Mouse (Mus musculus) limb, embryonic 12.5 days (tissue): ENCODE data around the gene Nrarp. TPM values are rescaled to one million over a fixed set of nuclear protein-coding genes. Genes with fewer than 3 reads are reported as not detected.

ENCODE experiments used
- ATAC-seq: fragments of 200-750 bp; cut with Nextera tagmentation; 2 replicates; pipeline ENCODE4 v1.8.0; 2017; ENCODE audit warnings: low read depth, moderate TSS enrichment; ENCODE audit not compliant: insufficient number of reproducible peaks, insufficient read depth, low FRiP score, low TSS enrichment
- H3K27ac ChIP-seq: fragments of 300-500 bp; sonication (generic); 2 replicates; pipeline ENCODE4 v1.5.1; 2016; ENCODE audit warnings: mild to moderate bottlenecking, moderate library complexity
- H3K27me3 ChIP-seq: fragments of 300-500 bp; sonication (generic); 2 replicates; pipeline ENCODE4 v1.6.1; 2016; ENCODE audit warnings: mild to moderate bottlenecking, moderate library complexity
- H3K36me3 ChIP-seq: fragments of 300-500 bp; sonication (generic); 2 replicates; pipeline ENCODE4 v1.6.1; 2016; ENCODE audit warnings: mild to moderate bottlenecking, moderate library complexity
- H3K4me1 ChIP-seq: fragments of 300-500 bp; sonication (generic); replicated peaks from 2 replicates; pipeline ENCODE4 v1.6.1; 2016
- H3K4me2 ChIP-seq: fragments of 300-500 bp; sonication (generic); 2 replicates; pipeline ENCODE4 v1.6.1; 2016; ENCODE audit warnings: mild to moderate bottlenecking, moderate library complexity
- H3K4me3 ChIP-seq: fragments of 300-500 bp; sonication (generic); replicated peaks from 2 replicates; pipeline ENCODE4 v1.5.1; 2016; ENCODE audit warnings: mild to moderate bottlenecking
- H3K9ac ChIP-seq: fragments of 300-500 bp; sonication (generic); replicated peaks from 2 replicates; pipeline ENCODE4 v1.6.1; 2016; ENCODE audit warnings: mild to moderate bottlenecking, moderate library complexity
- H3K9me3 ChIP-seq: fragments of 300-500 bp; sonication (generic); 2 replicates; pipeline ENCODE4 v1.6.1; 2016; ENCODE audit warnings: mild to moderate bottlenecking, moderate library complexity
- WGBS: fragments of 180-500 bp; shearing (Covaris S2); methylation state at CpG from one replicate; pipeline ENCODE4 v1.1.7; 2016; 5-methylcytosine and 5-hydroxymethylcytosine counted together
- polyA plus RNA-seq: library from polyadenylated mRNA; unstranded; fragments of >200 nt; fragmentation: Nextera tagmentation; extraction: Ambion mirVana; gene quantifications from 2 replicates; pipeline ENCODE4 v1.2.1, GENCODE M21; 2016

The Nrarp gene
- polyA plus RNA-seq, 1 experiment from 2014 or later = 20.6 TPM

- no peak overlapping the region for H3K4me3 ChIP-seq
- no peaks in the 10 kb centered on the region for H3K36me3 ChIP-seq
- H3K27ac ChIP-seq = no peak overlapping the region
- H3K27me3 ChIP-seq = peaks cover 73% of the 10 kb centered on the region
- peak overlapping the region; percentile 8; the same call in 1 of the 2 replicates for H3K4me2 ChIP-seq
- no peak overlapping the region for H3K9ac ChIP-seq
- ATAC-seq = no peak
- WGBS = 69% methylated on average over 2 of the region's 2 CpGs
- peaks cover 39% of the 10 kb centered on the region for H3K4me1 ChIP-seq
- no peaks in the 10 kb centered on the region for H3K9me3 ChIP-seq
Observed at GRCm38 (mm10) chr2:25183336-25183735, 2.8 kb downstream of the Nrarp start.

GRCm38 (mm10) chr2:25184496-25184895 is 3.9 kb downstream of the Nrarp start:
- 97% methylated on average over 7 of the region's 7 CpGs for WGBS
- H3K27ac ChIP-seq = no peak overlapping the region
- no peak overlapping the region for H3K4me3 ChIP-seq
- peaks cover 29% of the 10 kb centered on the region for H3K4me1 ChIP-seq
- no peaks in the 10 kb centered on the region for H3K36me3 ChIP-seq
- H3K4me2 ChIP-seq = no peak overlapping the region
- no peak for ATAC-seq
- H3K27me3 ChIP-seq = peaks cover 67% of the 10 kb centered on the region
- H3K9ac ChIP-seq = no peak overlapping the region
- H3K9me3 ChIP-seq = no peaks in the 10 kb centered on the region

- Histone ChIP-seq H3K9me3 (no peaks in the 10 kb centered on the region), H3K36me3 (no peaks in the 10 kb centered on the region), H3K9ac (peak overlapping the region; percentile 65), H3K4me1 (peaks cover 15% of the 10 kb centered on the region), H3K27me3 (peaks cover 53% of the 10 kb centered on the region), H3K27ac (peak overlapping the region; percentile 74), H3K4me3 (peak overlapping the region; percentile 49), H3K4me2 (peak overlapping the region; percentile 91)
- under 1% methylated on average over 64 of the region's 64 CpGs for WGBS
- peak; percentile 80 for ATAC-seq
Observed at GRCm38 (mm10) chr2:25185625-25186574, 5.3 kb downstream of the Nrarp start.

- WGBS = 30% methylated on average over 5 of the region's 5 CpGs
- H3K4me3 ChIP-seq = peak overlapping the region; percentile 49
- peak; percentile 1; the same call in 1 of the 2 replicates for ATAC-seq
- no peak overlapping the region for H3K9ac ChIP-seq
- H3K27ac ChIP-seq = no peak overlapping the region
- H3K27me3 ChIP-seq = peaks cover 47% of the 10 kb centered on the region
- no peaks in the 10 kb centered on the region for H3K36me3 ChIP-seq
- peaks cover 9% of the 10 kb centered on the region for H3K4me1 ChIP-seq
- H3K9me3 ChIP-seq = no peaks in the 10 kb centered on the region
- H3K4me2 ChIP-seq = peak overlapping the region; percentile 91
Observed at GRCm38 (mm10) chr2:25186575-25186930, 6.0 kb downstream of the Nrarp start.

GRCm38 (mm10) chr2:25187841-25188240 is 7.3 kb downstream of the Nrarp start:
- no peak for ATAC-seq
- 83% methylated on average over 6 of the region's 6 CpGs for WGBS

GRCm38 (mm10) chr2:25193330-25193770 is 12.8 kb downstream of the Nrarp start:
- WGBS = 2% methylated on average over 6 of the region's 6 CpGs
- Histone ChIP-seq H3K4me1 (peaks cover 28% of the 10 kb centered on the region), H3K9ac (peak overlapping the region; percentile 19; the same call in 1 of the 2 replicates), H3K27me3 (peaks cover 37% of the 10 kb centered on the region), H3K4me3 (no peak overlapping the region), H3K4me2 (no peak overlapping the region), H3K9me3 (no peaks in the 10 kb centered on the region), H3K27ac (no peak overlapping the region), H3K36me3 (no peaks in the 10 kb centered on the region; the same call in 1 of the 2 replicates)
- ATAC-seq = peak; percentile 76; the same call in 1 of the 2 replicates

More at GRCm38 (mm10) chr2:25187841-25188240, 7.3 kb downstream of the Nrarp start:
- Histone ChIP-seq H3K36me3 (no peaks in the 10 kb centered on the region), H3K9me3 (no peaks in the 10 kb centered on the region), H3K4me3 (no peak overlapping the region), H3K27ac (no peak overlapping the region), H3K9ac (no peak overlapping the region), H3K4me1 (peaks cover 3% of the 10 kb centered on the region; the same call in 1 of the 2 replicates), H3K4me2 (no peak overlapping the region), H3K27me3 (peaks cover 35% of the 10 kb centered on the region)

- H3K4me2 ChIP-seq = no peak overlapping the region
- 79% methylated on average over 5 of the region's 5 CpGs for WGBS
Observed at GRCm38 (mm10) chr2:25194006-25194405, 13.4 kb downstream of the Nrarp start.

GRCm38 (mm10) chr2:25194486-25195171 is 14.1 kb downstream of the Nrarp start:
- H3K27ac ChIP-seq = no peak overlapping the region
- H3K4me1 ChIP-seq = peaks cover 28% of the 10 kb centered on the region
- H3K36me3 ChIP-seq = peaks cover 10% of the 10 kb centered on the region
- H3K4me3 ChIP-seq = peak overlapping the region; percentile 29; the same call in 1 of the 2 replicates
- H3K9ac ChIP-seq = no peak overlapping the region
- whole genome bisulfite sequencing = 85% methylated on average over 17 of the region's 17 CpGs
- H3K27me3 ChIP-seq = peaks cover 37% of the 10 kb centered on the region
- no peak for ATAC-seq
- H3K4me2 ChIP-seq = no peak overlapping the region; the same call in 1 of the 2 replicates
- no peaks in the 10 kb centered on the region for H3K9me3 ChIP-seq

More at GRCm38 (mm10) chr2:25194006-25194405, 13.4 kb downstream of the Nrarp start:
- H3K27me3 ChIP-seq = peaks cover 37% of the 10 kb centered on the region
- H3K4me1 ChIP-seq = peaks cover 28% of the 10 kb centered on the region
- no peak overlapping the region for H3K27ac ChIP-seq
- H3K4me3 ChIP-seq = no peak overlapping the region
- no peak for ATAC-seq
- H3K9ac ChIP-seq = no peak overlapping the region
- H3K9me3 ChIP-seq = no peaks in the 10 kb centered on the region
- peaks cover 4% of the 10 kb centered on the region; the same call in 1 of the 2 replicates for H3K36me3 ChIP-seq

- no peak overlapping the region for H3K27ac ChIP-seq
- peaks cover 28% of the 10 kb centered on the region for H3K4me1 ChIP-seq
- H3K9me3 ChIP-seq = no peaks in the 10 kb centered on the region
- peaks cover 37% of the 10 kb centered on the region for H3K27me3 ChIP-seq
- H3K36me3 ChIP-seq = peaks cover 18% of the 10 kb centered on the region
- 22% methylated on average over 55 of the region's 55 CpGs for WGBS
- H3K4me2 ChIP-seq = peak overlapping the region; percentile 43
- ATAC-seq = no peak
- H3K4me3 ChIP-seq = peak overlapping the region; percentile 29
- H3K9ac ChIP-seq = no peak overlapping the region; the same call in 1 of the 2 replicates
Observed at GRCm38 (mm10) chr2:25195211-25196156, 14.9 kb downstream of the Nrarp start.

GRCm38 (mm10) chr2:25196172-25196954 is 15.8 kb downstream of the Nrarp start, which contains the start of gene Tor4a:
Gene Tor4a, minus strand, starts transcription at chr2:25196886.
- peaks cover 28% of the 10 kb centered on the region for H3K4me1 ChIP-seq
- H3K4me3 ChIP-seq = peak within 1 kb of the TSS; percentile 29
- 9% methylated on average over 8 of the region's 8 CpGs for WGBS
- H3K36me3 ChIP-seq = peaks cover 27% of the 10 kb centered on the region
- no peaks in the 10 kb centered on the region for H3K9me3 ChIP-seq
- peaks cover 37% of the 10 kb centered on the region for H3K27me3 ChIP-seq
- peak within 1 kb of the TSS; percentile 43 for H3K4me2 ChIP-seq
- no peak within 1 kb of the TSS for H3K27ac ChIP-seq
- no peak for ATAC-seq
- H3K9ac ChIP-seq = no peak within 1 kb of the TSS; the same call in 1 of the 2 replicates
